Mouse (Mus musculus): Measurements from ENCODE around the gene Tprkb. TPM values are rescaled to one million over a fixed set of nuclear protein-coding genes. Genes with fewer than 3 reads are reported as not detected.
"Not testable (repeated sequence)": the region's sequence is repeated elsewhere in the genome, so short reads cannot be mapped to it uniquely, and the experiment has no call there.

Gene Tprkb
- total RNA-seq, 2 experiments from 2014 or later, result 10.2 TPM

GRCm38 (mm10) chr6:85909704-85910103 is 2.0 kb upstream of the Tprkb start:
- DNase-seq, result no peak

GRCm38 (mm10) chr6:85915141-85915538 is 3.5 kb downstream of the Tprkb start:
- intact Hi-C loops (cut with DNase I), result no loop called here
- DNase-seq, result peak in 1 of 2 experiments; percentile 4

More at GRCm38 (mm10) chr6:85909704-85910103, 2.0 kb upstream of the Tprkb start:
- intact Hi-C loops (cut with DNase I), result loop anchor here (10.0 kb wide), 1 partner anchor 325 kb away; the partner anchor contains the start of gene Alms1

- DNase-seq, result peak; percentile 84 to 88
- intact Hi-C loops (cut with DNase I), result not testable (repeated sequence)
Observed at GRCm38 (mm10) chr6:85915539-85916513, 4.2 kb downstream of the Tprkb start, which contains the start of gene Nat8f1. TSS of gene Nat8f1 (minus strand) at chr6:85915687.

DNA sequence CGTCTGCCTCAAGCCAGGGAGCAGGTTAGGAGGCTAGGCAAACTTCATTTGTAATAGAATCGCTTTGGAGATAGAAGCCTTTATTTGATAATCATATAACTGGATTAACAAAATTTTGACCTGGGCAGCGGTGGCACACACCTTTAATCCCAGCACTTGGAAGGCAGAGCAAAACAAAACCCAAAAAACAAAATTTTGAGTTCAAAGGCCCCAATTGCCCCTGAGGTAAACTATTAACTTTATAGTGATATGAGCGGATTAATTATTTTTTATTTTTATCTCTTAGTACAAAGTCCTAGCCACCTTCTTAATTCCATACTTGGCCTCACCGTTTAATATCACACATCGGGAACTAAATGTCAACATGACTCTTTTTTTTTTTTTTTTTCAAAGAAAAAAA is 4.9 kb downstream of the Tprkb start:
- intact Hi-C loops (cut with DNase I), result no loop called here
- DNase-seq, result no peak

DNA sequence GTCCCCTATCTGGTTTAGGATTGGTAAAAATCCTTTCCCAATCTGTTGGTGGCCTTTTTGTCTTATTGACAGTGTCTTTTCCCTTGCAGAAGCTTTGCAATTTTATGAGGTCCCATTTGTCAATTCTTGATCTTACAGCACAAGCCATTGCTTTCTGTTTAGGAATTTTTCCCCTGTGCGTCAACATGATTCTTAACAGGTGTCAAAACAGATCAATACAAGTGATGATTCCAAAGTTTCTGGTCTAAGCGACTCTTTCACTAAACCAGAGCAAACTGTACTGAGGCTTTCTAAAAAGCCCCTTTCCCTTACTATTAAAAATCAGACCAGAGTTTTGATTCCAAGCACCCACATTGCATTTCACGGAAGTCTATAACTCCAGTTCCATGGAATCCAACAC is 6.7 kb downstream of the Tprkb start:
- DNase-seq; intact Hi-C loops (cut with DNase I): not testable (repeated sequence)

DNA sequence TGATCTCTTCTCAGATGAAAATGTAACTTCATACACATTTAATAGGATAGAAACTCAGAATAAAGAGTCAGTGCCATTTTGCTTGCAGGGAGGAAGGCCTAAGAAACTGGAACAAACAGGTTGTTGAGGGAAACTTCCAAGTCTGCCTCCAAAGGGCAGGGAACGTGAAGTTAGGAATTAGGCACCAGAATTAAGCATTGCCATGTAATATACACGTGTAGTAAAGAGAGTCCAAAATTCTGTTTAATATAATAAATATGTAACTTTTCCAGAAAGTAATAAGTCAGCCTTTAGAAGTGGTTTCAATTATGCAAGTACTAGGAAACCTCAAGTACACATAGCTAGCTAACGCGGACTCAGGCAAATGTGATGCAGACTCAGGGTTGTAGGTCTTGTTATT is 7.7 kb downstream of the Tprkb start:
- DNase-seq, result no peak
- intact Hi-C loops (cut with DNase I), result no loop called here

DNA sequence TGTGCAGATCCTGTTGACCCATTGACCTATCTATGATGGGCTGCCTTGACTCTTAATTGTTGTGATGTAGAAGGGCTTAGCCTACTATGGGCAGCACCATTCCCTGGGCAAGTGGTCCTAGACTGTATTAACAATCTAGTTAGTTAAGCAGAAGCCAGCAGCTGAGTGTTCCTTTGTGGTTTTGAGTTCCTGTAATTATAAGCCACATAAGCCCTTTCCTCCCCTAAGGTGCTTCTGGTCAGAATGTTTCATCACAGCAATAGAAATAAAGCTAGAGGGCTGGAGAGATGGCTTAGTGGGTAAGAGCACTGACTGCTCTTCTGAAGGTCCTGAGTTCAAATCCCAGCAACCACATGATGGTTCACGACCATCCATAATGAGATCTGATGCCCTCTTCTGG is 12.0 kb downstream of the Tprkb start:
- intact Hi-C loops (cut with DNase I), result no loop called here
- DNase-seq, result no peak

GRCm38 (mm10) chr6:85926709-85927108 is 15.0 kb downstream of the Tprkb start:
- no peak for DNase-seq
- intact Hi-C loops (cut with DNase I), result no loop called here

GRCm38 (mm10) chr6:85927476-85928464 is 16.1 kb downstream of the Tprkb start:
- intact Hi-C loops (cut with DNase I), result no loop called here
- DNase-seq, result no peak

DNA sequence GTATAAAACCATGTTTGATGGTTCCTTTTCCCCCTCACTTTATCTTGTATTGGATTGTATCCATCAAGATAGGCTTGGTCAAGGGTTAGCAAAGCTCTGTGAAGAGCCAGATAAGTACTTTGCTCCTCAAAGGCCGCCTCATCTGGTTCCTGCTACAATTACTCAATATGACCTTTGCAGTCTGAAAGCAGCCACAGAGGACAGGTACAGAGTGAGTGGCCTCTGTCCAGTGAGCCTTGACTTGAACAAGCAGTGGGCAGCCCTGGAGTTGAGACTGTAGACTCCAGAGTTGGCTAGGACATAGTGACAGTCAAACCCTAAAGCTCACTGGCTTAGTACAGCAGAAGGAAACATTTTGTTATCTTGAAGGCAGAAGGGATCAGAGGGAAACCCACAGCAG is 17.6 kb downstream of the Tprkb start:
- DNase-seq, result no peak
- intact Hi-C loops (cut with DNase I), result no loop called here

DNA sequence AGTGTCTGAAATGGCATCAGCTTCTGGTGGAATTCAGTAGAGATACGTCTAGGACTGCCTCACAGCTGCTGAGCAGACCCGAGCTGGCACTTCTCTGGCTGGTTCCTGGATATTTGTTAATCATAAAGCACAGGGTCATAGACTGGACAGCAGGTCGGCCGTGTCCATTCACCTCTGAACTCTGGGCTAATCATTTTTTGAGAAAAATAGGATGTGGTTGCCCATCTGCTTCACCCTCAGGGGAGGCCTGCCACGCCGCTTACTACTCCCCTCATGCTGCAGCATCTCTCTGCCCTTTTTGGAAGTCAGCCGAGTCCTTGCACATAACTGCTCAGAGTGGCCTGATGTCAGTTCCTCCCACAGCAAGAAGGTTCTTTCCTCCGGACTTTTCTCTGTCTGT is 22.4 kb downstream of the Tprkb start:
- no peak for DNase-seq
- intact Hi-C loops (cut with DNase I), result loop anchor here (2.0 to 10.0 kb wide), 2 partner anchors 77 to 479 kb away; partner anchors contain the start of genes Cct7 and Pradc1

- no peak for DNase-seq
- intact Hi-C loops (cut with DNase I), result loop anchor here (2.0 to 10.0 kb wide), 3 partner anchors 25 to 481 kb away; partner anchors contain the start of genes Cct7, Dusp11 and Pradc1
Observed at GRCm38 (mm10) chr6:85935646-85936045, 24.0 kb downstream of the Tprkb start.

GRCm38 (mm10) chr6:85936508-85937465 is 25.1 kb downstream of the Tprkb start:
- intact Hi-C loops (cut with DNase I), result loop anchor here (2.0 to 10.0 kb wide), 2 partner anchors 24 to 482 kb away; partner anchors contain the start of genes Cct7, Dusp11 and Pradc1
- peak; percentile 87 for DNase-seq

- DNase-seq, result no peak
- intact Hi-C loops (cut with DNase I), result loop anchor here (10.0 kb wide), 1 partner anchor 484 kb away; the partner anchor contains the start of genes Cct7 and Pradc1
Observed at GRCm38 (mm10) chr6:85938701-85939100, 27.0 kb downstream of the Tprkb start.

DNA sequence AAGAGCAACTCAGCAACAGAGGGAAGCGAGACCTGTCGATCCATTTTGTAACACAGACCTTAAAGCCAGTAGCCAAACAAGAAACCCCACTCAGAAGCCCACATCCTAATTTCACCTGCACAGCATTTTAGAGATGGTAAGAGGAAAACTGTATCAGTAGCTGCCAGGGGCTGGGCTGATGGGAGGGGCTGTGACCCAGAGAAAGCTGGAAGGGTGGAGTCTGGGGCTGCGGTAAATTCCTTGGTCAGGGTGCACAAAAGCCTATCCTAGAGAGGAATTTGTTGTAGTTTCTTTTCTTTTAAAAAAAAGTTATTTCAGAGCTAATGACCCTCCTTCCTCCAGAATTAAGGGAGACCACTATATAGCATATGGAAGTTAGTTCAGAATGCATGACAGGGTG is 30.8 kb downstream of the Tprkb start:
- intact Hi-C loops (cut with DNase I), result no loop called here
- DNase-seq, result no peak

- DNase-seq, result no peak
- intact Hi-C loops (cut with DNase I), result no loop called here
Observed at GRCm38 (mm10) chr6:85948549-85948948, 36.9 kb downstream of the Tprkb start.

GRCm38 (mm10) chr6:85957581-85957980 is 45.9 kb downstream of the Tprkb start:
- no peak for DNase-seq
- intact Hi-C loops (cut with DNase I), result no loop called here

DNA sequence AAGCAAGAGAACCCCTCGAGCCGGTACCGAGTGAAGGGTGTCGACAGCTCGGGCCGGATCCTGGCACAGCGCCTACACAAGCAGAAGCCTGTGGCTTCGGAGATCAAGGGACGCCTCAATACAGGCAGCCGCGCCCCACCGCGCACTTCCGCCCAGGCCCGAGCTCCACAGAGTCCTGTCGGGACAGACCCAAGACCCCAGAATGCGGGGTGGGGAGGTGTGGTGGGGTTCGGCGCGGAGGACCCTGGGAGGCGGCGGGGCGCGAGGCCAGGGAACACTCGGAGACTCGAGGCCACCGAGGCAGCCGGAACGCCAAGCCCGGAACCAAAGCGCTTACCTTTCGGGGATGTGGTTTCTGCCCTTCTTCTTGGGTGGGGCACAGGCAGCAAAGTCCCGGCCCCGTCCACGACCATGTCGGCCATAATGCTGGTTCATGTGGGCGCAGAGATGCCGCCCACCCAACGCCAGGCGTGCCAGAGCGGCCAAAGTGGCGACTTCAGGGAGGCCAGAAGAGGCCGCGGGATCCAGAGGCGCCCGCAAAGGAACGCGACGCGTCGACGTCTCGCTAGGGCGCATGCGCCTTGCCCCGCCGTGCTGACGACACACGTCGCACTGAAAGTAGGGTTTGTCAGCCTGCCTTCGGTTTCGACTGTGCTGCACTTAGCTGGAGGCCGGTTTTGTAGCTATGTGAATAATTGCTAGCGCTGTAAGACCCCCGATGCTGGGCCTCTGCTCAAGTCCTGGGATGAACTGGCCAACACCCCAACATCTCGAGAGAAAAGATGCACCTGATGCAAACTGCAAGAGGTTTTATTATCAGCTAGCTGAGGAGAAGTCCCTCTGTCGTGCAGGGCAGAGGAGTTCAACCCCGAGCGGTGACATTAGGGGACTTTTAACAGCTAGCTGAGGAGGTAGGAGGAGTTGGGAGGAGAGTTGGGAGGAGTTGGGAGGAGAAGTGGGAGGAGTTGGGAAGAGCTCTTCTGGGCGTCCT is 49.7 kb downstream of the Tprkb start, which contains the start of gene Dusp11:
Gene Dusp11, minus strand, starts transcription at position 567 of the 991 bp plus-strand sequence.
- intact Hi-C loops (cut with DNase I), result loop anchor here (2.0 to 5.0 kb wide), 2 partner anchors 25 to 46 kb away; no protein-coding TSS in a partner anchor

More for the DNA sequence above, 49.7 kb downstream of the Tprkb start, which contains the start of gene Dusp11:
- DNase-seq, result peak; percentile 94 to 95
